Mouse (Mus musculus) heart, postnatal 25 days (tissue): ENCODE measurements at regions not wholly inside any gene's neighbourhood (a gene's known extent, or its start where the extent isn't known, plus 50 kb on each side); places are given as distances from the start of the nearest gene placed in this dataset.

Experiments
- DNase-seq: peaks from one replicate; pipeline ENCODE4 v3.0.0; 2022; ENCODE audit warnings: low spot score
- intact Hi-C: fragments of 180-260 bp; cut with DNase I; formaldehyde crosslinking; loops from one replicate; pipeline ENCODE4 v1.15.1; 2025

GRCm38 (mm10) chr5:126538072-126538471, 703.5 kb upstream of the Tmem132c start:
- intact Hi-C loops, result no loop called here
- DNase-seq, result no peak

GRCm38 (mm10) chr5:126544261-126544976, 697.2 kb upstream of the Tmem132c start:
- no peak for DNase-seq
- intact Hi-C loops, result no loop called here

- DNase-seq, result no peak
- intact Hi-C loops, result no loop called here
These were observed 693.8 kb upstream of the Tmem132c start for GRCm38 (mm10) chr5:126547841-126548240.

- DNase-seq, result no peak
- intact Hi-C loops, result no loop called here
These were observed 689.9 kb upstream of the Tmem132c start for GRCm38 (mm10) chr5:126551676-126552075.

GRCm38 (mm10) chr5:126559011-126559410, 682.6 kb upstream of the Tmem132c start:
- intact Hi-C loops, result no loop called here

GRCm38 (mm10) chr5:126565817-126566216, 675.8 kb upstream of the Tmem132c start:
- intact Hi-C loops, result no loop called here
- DNase-seq, result no peak

More at GRCm38 (mm10) chr5:126559011-126559410, 682.6 kb upstream of the Tmem132c start:
- no peak for DNase-seq

GRCm38 (mm10) chr5:126566226-126566625, 675.4 kb upstream of the Tmem132c start:
- no peak for DNase-seq
- intact Hi-C loops, result no loop called here

- intact Hi-C loops, result no loop called here
- no peak for DNase-seq
These were observed 667.8 kb upstream of the Tmem132c start for GRCm38 (mm10) chr5:126573766-126574165.

GRCm38 (mm10) chr5:126597786-126598330, 643.8 kb upstream of the Tmem132c start:
- no peak for DNase-seq
- intact Hi-C loops, result no loop called here

GRCm38 (mm10) chr5:126599561-126599960, 642.0 kb upstream of the Tmem132c start:
- intact Hi-C loops, result no loop called here

GRCm38 (mm10) chr5:126606756-126607155, 634.9 kb upstream of the Tmem132c start:
- intact Hi-C loops, result no loop called here
- no peak for DNase-seq

More at GRCm38 (mm10) chr5:126599561-126599960, 642.0 kb upstream of the Tmem132c start:
- DNase-seq, result no peak

GRCm38 (mm10) chr5:126612571-126612970, 629.0 kb upstream of the Tmem132c start:
- intact Hi-C loops, result no loop called here
- DNase-seq, result no peak

- DNase-seq, result no peak
- intact Hi-C loops, result no loop called here
These were observed 619.1 kb upstream of the Tmem132c start for GRCm38 (mm10) chr5:126622551-126622950.

GRCm38 (mm10) chr5:126623205-126623604, 618.4 kb upstream of the Tmem132c start:
- intact Hi-C loops, result no loop called here
- DNase-seq, result no peak

- intact Hi-C loops, result no loop called here
- DNase-seq, result no peak
These were observed 611.8 kb upstream of the Tmem132c start for GRCm38 (mm10) chr5:126629826-126630225.

GRCm38 (mm10) chr5:126650415-126650814, 591.2 kb upstream of the Tmem132c start:
- intact Hi-C loops, result no loop called here

GRCm38 (mm10) chr5:126651367-126651766, 590.2 kb upstream of the Tmem132c start:
- intact Hi-C loops, result no loop called here
- DNase-seq, result no peak

More at GRCm38 (mm10) chr5:126650415-126650814, 591.2 kb upstream of the Tmem132c start:
- no peak for DNase-seq

GRCm38 (mm10) chr5:126662648-126663047, 579.0 kb upstream of the Tmem132c start:
- no peak for DNase-seq
- intact Hi-C loops, result no loop called here

- intact Hi-C loops, result no loop called here
- DNase-seq, result no peak
These were observed 570.5 kb upstream of the Tmem132c start for GRCm38 (mm10) chr5:126671156-126671555.

- intact Hi-C loops, result no loop called here
- DNase-seq, result no peak
These were observed 561.3 kb upstream of the Tmem132c start for GRCm38 (mm10) chr5:126680262-126680661.

GRCm38 (mm10) chr5:126699314-126699713, 542.3 kb upstream of the Tmem132c start:
- intact Hi-C loops, result no loop called here
- no peak for DNase-seq
